Mouse (Mus musculus): Measurements from ENCODE around the gene Hist1h4d. TPM values are rescaled to one million over a fixed set of nuclear protein-coding genes. Genes with fewer than 3 reads are reported as not detected.

Hist1h4d gene
- polyA plus RNA-seq, 1 experiment, result 13.6 TPM

- 20% methylated on average over 7 of the region's 7 CpGs for WGBS
- peak; percentile 25 for DNase-seq (ENCODE audit: low read depth, low spot score)
Measured at GRCm38 (mm10) chr13:23622861-23623450, 41.6 kb downstream of the Hist1h4d start.

GRCm38 (mm10) chr13:23630653-23631052, 49.3 kb downstream of the Hist1h4d start:
- 16% methylated on average over 1 of the region's 1 CpGs for WGBS
- no peak for DNase-seq (ENCODE audit: low read depth, low spot score)

Other genes starting within 250 kb of the Hist1h4d start
- gene Zfp322a, start 212.4 kb upstream of the Hist1h4d start, polyA plus RNA-seq (2012; rRNA removed), result 1.1 and 1.7 TPM in 2 replicates
- gene Abt1, start 157.7 kb upstream of the Hist1h4d start, polyA plus RNA-seq (2012; rRNA removed), result 2.9 and 3.1 TPM in 2 replicates
- gene Btn1a1, start 115.7 kb upstream of the Hist1h4d start, polyA plus RNA-seq (2012; rRNA removed), result 0.07 and 0.17 TPM in 2 replicates
- gene Btn2a2, start 92.7 kb upstream of the Hist1h4d start, polyA plus RNA-seq (2012; rRNA removed), result 0.09 TPM in 1 of 2 replicates, not detected in the other
- gene Hist1h4h, start 50.5 kb upstream of the Hist1h4d start, polyA plus RNA-seq (2012; rRNA removed), result 27.9 and 42.9 TPM in 2 replicates
- gene Hist1h2af, start 47.7 kb upstream of the Hist1h4d start, polyA plus RNA-seq (2012; rRNA removed), result 64.4 and 250 TPM in 2 replicates
- 30.9 and 39.2 TPM in 2 replicates for gene Hist1h3g, start 46.2 kb upstream of the Hist1h4d start, polyA plus RNA-seq (2012; rRNA removed)
- gene Hist1h2bh, start 38.2 kb upstream of the Hist1h4d start, polyA plus RNA-seq (2012; rRNA removed), result 5.2 and 6.8 TPM in 2 replicates
- gene Hist1h3f, start 37.5 kb upstream of the Hist1h4d start, polyA plus RNA-seq (2012; rRNA removed), result 5.9 and 7.1 TPM in 2 replicates
- 27.0 and 31.0 TPM in 2 replicates for gene Hist1h4f, start 29.9 kb upstream of the Hist1h4d start, polyA plus RNA-seq (2012; rRNA removed)
- 0.40 and 0.43 TPM in 2 replicates for gene Hist1h1d, start 28.3 kb upstream of the Hist1h4d start, polyA plus RNA-seq (2012; rRNA removed)
- 29.4 and 30.0 TPM in 2 replicates for gene Hist1h3e, start 19.2 kb upstream of the Hist1h4d start, polyA plus RNA-seq (2012; rRNA removed)
- gene Hist1h2ae, start 10.4 kb upstream of the Hist1h4d start, polyA plus RNA-seq (2012; rRNA removed), result 8.9 and 10.5 TPM in 2 replicates
- 29.0 and 42.0 TPM in 2 replicates for gene Hist1h2bg, start 10.2 kb upstream of the Hist1h4d start, polyA plus RNA-seq (2012; rRNA removed)
- 9.1 and 18.1 TPM in 2 replicates for gene Hist1h2bf, start 7.4 kb upstream of the Hist1h4d start, polyA plus RNA-seq (2012; rRNA removed)
- gene Hist1h2ad, start 7.2 kb upstream of the Hist1h4d start, polyA plus RNA-seq (2012; rRNA removed), result 3.6 and 7.5 TPM in 2 replicates
- 9.5 and 13.9 TPM in 2 replicates for gene Hist1h3d, start 5.8 kb upstream of the Hist1h4d start, polyA plus RNA-seq (2012; rRNA removed)
- 1.9 and 2.5 TPM in 2 replicates for gene Hist1h2be, start 39.5 kb downstream of the Hist1h4d start, polyA plus RNA-seq (2012; rRNA removed)
- gene Hist1h1e, start 41.0 kb downstream of the Hist1h4d start, polyA plus RNA-seq (2012; rRNA removed), result 2.7 and 3.1 TPM in 2 replicates
- 1.2 TPM in 2 replicates for gene Hist1h2ac, start 102.3 kb downstream of the Hist1h4d start, polyA plus RNA-seq (2012; rRNA removed)
- gene Hist1h2bc, start 102.6 kb downstream of the Hist1h4d start, polyA plus RNA-seq (2012; rRNA removed), result 279 and 296 TPM in 2 replicates
- not detected in 2 replicates for gene Hist1h1t, start 114.2 kb downstream of the Hist1h4d start, polyA plus RNA-seq (2012; rRNA removed)
- 16.9 and 21.6 TPM in 2 replicates for gene Hist1h4c, start 116.9 kb downstream of the Hist1h4d start, polyA plus RNA-seq (2012; rRNA removed)
- 6.3 and 7.7 TPM in 2 replicates for gene Hfe, start 129.3 kb downstream of the Hist1h4d start, polyA plus RNA-seq (2012; rRNA removed)
- gene Hist1h1c, start 157.2 kb downstream of the Hist1h4d start, polyA plus RNA-seq (2012; rRNA removed), result 50.3 and 59.2 TPM in 2 replicates
- gene Hist1h3c, start 164.0 kb downstream of the Hist1h4d start, polyA plus RNA-seq (2012; rRNA removed), result 19.7 and 24.7 TPM in 2 replicates
- gene Hist1h2bb, start 165.1 kb downstream of the Hist1h4d start, polyA plus RNA-seq (2012; rRNA removed), result 13.5 and 18.0 TPM in 2 replicates
- 17.4 and 19.2 TPM in 2 replicates for gene Hist1h2ab, start 169.5 kb downstream of the Hist1h4d start, polyA plus RNA-seq (2012; rRNA removed)
- gene Hist1h3b, start 170.7 kb downstream of the Hist1h4d start, polyA plus RNA-seq (2012; rRNA removed), result 22.1 and 33.6 TPM in 2 replicates
- 18.1 and 21.3 TPM in 2 replicates for gene Hist1h4b, start 175.4 kb downstream of the Hist1h4d start, polyA plus RNA-seq (2012; rRNA removed)
- 13.1 and 21.1 TPM in 2 replicates for gene Hist1h4a, start 179.6 kb downstream of the Hist1h4d start, polyA plus RNA-seq (2012; rRNA removed)
- 16.1 and 17.5 TPM in 2 replicates for gene Hist1h3a, start 180.8 kb downstream of the Hist1h4d start, polyA plus RNA-seq (2012; rRNA removed)
- 1.3 and 1.4 TPM in 2 replicates for gene Hist1h1a, start 182.1 kb downstream of the Hist1h4d start, polyA plus RNA-seq (2012; rRNA removed)
- gene Trim38, start 188.3 kb downstream of the Hist1h4d start, polyA plus RNA-seq (2012; rRNA removed), result 0.71 and 4.1 TPM in 2 replicates
- 0.07 TPM in 1 of 2 replicates, not detected in the other for gene Slc17a2, start 225.4 kb downstream of the Hist1h4d start, polyA plus RNA-seq (2012; rRNA removed)